Mouse (Mus musculus) heart, postnatal 36 days (tissue): ENCODE measurements around the gene Rrp15. TPM values are rescaled to one million over a fixed set of nuclear protein-coding genes. Genes with fewer than 3 reads are reported as not detected.

Experiments
- DNase-seq, 2 experiments: peaks; one replicate each; pipeline ENCODE4 v3.0.0; 2021 to 2022
- intact Hi-C: fragments of 180-260 bp; cut with DNase I; formaldehyde crosslinking; loops from one replicate; pipeline ENCODE4 v1.15.1; 2025
- total RNA-seq, 2 experiments: library from RNA; stranded (reverse); gene quantifications; 2 replicates each; pipeline ENCODE4 v1.2.3; 2021

Gene Rrp15
- total RNA-seq, 2 experiments from 2014 or later = 9.0 to 9.7 TPM

DNA sequence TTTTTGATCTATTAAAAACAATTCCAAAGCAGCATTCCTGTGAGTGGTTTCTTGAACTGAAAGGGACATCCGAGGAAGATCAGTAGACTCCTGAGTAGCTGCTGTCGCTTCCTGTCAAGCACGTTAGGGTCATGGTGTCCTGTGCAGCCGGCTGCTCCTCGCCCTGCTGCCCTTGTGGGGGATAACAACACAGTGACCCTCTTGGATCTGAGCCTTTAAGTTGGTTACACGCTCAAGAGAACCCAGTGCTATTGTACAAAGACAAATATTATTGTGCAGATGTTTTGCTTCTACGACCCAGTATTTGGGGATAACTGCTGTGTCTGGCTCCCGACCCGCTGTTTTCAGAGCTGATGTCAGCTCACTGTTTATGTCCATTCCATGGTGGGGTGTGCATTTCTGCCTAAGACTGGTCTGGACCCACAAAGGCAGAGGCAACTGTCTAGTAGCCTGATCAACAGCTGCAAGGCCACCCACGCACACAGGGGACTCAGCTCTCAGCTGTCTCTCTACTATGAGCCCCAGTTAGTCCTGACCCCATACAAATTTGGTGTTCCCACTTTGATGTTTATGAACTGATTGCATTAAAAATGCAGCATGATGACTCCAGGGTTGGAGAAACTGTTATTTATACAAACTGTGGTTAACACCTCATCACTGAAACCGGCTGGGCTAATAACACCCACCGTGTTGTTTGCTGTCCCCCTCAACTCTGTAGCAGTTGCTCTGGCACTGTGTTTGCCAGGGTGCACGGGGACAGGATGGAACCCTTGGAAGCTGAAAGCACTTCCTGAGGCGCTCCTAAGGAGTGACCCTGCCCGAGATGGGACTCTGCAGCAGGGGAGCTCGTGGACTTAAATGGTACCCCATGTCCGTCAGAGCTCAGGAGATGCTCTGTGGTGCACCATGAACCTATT is 33.9 kb downstream of the Rrp15 start:
- intact Hi-C loops = loop anchor here (5.0 kb wide), 1 partner anchor 473 kb away; no protein-coding TSS in a partner anchor

DNA sequence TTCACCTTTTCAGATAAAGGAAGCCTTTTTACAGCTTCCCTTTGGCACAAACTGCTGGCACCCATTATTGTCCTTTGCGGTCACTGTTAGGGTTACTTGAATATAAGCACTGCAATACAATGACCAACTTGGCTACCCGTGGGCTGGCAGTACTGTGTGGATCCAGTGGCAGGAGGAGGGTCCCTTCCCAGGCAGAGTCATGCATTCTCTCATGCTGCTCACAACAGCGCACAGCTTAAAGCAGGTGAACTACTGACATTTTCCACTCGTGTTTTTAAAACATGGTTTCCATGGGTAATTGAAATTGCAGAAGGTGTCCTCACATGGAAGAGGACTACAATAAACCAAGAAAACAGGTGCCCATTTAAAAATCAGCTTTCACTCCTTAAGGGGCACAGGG is 34.9 kb downstream of the Rrp15 start:
- intact Hi-C loops = loop anchor here (5.0 kb wide), 1 partner anchor 472 kb away; no protein-coding TSS in a partner anchor
- DNase-seq = no peak

More for the DNA sequence above, 33.9 kb downstream of the Rrp15 start:
- no peak for DNase-seq

DNA sequence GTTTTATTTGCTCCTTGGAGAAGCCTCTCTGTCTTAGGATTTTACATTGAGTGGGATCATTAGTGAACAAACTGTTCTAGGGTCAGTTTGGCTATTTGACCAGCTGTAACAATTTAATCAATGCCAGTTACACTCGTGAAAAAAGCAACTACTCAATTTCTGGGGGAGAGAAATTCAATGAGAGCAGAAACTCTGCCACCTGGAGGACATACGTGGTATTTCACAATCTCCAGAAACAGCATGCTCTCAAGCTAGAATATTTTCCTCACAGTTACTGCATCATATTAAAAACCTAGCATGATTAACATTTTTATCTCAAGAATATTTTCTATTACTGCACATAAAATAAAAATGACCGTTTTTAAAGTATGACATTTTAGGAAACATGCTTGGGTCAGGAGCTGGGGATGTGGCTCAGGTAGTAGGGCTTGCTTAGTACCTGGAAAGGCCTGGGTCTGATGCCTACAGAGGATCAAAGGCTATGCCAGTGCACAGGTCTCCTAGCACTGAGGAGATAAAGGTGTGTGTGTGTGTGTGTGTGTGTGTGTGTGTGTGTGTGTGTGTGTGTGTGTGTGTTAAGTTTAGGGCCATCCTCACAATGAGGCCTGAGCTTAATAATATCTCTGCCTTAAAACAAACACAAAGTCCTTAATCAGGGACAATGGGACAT is 36.2 kb downstream of the Rrp15 start:
- intact Hi-C loops = loop anchor here (2.0 to 5.0 kb wide), 4 partner anchors 256 to 530 kb away; no protein-coding TSS in a partner anchor
- peak; percentile 43 to 44 for DNase-seq

DNA sequence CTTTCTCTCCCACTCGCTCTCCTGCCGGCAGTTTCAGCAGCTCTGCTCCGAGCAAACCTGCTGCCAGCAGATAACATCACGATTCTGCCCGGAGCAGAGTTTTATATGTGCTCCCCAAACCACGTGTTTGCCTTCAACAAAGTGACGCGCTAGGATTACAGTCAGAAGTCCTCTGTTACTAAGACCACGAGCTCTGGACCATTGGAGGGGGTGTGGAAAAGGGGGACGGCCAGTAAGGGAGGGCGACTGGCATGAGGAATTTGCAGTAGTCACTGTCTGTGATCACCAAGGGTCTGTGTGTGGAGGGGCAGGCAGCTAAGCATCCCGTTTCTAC is 43.3 kb downstream of the Rrp15 start, which contains the start of gene Tgfb2:
Tgfb2 (minus strand) TSS at position 75 of the 334 bp plus-strand sequence.
- intact Hi-C loops = loop anchor here (10.0 kb wide), 1 partner anchor 591 kb away; the partner anchor contains the start of gene Lyplal1

DNA sequence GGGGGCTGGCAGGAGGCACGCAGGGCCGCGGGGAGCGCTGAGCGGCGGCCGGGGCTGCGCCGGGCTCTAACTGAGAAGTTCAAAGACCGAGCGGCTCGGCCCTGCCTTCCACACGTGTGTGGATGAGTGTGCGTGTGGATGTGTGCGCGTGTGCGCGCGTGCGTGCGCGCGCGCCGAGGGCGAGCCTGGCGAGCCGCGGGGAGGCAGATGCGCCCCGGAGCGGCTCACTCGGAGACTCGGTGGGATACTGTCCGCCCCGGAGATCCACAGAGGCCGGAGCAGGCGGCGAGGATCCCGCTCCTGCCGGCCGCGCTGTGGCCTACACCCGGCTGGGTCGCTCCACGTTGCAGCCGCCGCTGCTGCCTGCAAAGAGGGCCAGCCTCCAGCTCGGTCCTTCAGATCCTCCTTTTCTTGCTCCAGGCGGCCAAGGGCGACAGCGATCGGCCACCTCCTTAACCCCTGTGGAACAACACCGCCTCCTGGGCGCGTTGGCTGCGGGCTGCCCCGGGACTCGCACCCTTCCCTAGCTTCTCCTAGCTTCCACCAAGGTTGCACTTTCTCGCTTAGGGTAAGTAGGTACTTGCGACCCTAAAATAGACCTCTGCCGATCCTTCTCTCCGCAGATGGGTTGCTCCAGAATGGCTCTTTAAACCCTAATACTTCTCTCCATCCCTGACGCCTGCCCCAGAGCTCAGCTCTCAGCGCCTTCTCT is 43.8 kb downstream of the Rrp15 start:
- DNase-seq = peak; percentile 69 to 77
- intact Hi-C loops = loop anchor here (10.0 kb wide), 1 partner anchor 591 kb away; the partner anchor contains the start of gene Lyplal1

More for the DNA sequence above, 43.3 kb downstream of the Rrp15 start, which contains the start of gene Tgfb2:
- no peak for DNase-seq

DNA sequence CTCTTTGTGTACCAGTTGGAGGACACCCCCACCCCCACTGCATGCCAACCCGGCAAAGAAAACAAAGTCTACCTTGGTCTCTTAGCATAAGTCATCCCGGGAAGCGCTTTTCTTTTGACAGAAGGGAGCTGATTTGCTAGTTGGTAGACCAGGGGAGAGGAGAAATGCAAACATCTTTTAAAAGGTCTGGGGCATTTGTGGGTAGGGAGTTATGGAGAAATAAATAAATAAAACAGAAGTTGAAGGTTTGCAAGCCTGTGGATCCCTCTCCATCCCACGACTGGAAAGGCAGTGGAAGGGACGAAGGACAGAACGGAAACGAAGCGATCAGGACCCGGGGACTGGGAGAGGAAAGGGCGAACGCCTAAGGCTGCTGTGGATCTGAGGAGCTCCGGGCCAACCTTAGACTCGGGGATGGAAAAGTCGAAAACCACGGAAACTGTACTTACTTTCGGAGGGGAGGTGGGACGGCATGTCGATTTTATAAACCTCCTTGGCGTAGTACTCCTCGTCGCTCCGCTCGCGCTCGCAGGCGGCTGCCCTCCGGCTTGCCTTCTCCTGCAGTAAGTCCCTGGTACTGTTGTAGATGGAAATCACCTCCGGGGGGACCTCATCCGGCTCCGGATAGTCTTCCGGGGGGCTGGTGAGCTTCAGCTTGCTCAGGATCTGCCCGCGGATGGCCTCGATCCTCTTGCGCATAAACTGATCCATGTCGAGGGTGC is 45.0 kb downstream of the Rrp15 start:
- DNase-seq = peak; percentile 47 to 64
- intact Hi-C loops = loop anchor here (5.0 to 10.0 kb wide), 2 partner anchors 152 to 589 kb away; partner anchors contain the start of gene Lyplal1

DNA sequence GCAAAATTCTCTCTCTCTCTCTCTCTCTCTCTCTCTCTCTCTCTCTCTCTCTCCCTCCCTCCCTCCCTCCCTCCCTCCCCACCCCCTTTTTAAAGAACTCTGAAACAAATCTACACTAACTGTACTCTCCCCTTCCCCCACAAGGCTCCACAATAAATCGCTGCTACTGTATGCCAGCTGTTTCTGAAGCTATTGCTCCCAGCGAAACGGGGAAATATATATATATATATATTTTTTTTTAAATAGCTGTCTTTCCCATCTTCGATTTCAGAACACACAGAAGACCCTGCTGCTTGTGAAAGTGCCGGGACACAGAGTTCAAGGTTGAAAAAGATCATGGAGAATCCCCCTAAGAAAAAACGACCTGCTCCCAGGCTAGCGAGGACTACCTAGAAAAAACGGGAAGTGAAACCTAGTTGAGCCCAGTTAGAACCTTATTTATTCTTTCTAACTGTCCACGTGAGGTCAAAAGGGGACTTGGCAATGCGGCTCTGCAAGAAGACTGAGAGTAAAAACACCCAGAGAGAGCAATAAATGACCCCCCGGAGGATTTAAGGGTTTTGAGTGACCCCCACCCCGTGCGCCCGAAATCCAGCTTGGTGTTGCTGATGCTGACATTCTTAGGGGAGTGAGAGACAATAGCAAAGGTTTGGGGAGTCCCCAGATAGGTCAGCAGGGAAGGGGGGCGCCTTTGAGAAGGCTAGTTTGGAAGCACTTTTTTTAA is 45.7 kb downstream of the Rrp15 start:
- peak in 1 of 2 experiments; percentile 22 for DNase-seq
- intact Hi-C loops = loop anchor here (5.0 to 10.0 kb wide), 2 partner anchors 151 to 589 kb away; partner anchors contain the start of gene Lyplal1

DNA sequence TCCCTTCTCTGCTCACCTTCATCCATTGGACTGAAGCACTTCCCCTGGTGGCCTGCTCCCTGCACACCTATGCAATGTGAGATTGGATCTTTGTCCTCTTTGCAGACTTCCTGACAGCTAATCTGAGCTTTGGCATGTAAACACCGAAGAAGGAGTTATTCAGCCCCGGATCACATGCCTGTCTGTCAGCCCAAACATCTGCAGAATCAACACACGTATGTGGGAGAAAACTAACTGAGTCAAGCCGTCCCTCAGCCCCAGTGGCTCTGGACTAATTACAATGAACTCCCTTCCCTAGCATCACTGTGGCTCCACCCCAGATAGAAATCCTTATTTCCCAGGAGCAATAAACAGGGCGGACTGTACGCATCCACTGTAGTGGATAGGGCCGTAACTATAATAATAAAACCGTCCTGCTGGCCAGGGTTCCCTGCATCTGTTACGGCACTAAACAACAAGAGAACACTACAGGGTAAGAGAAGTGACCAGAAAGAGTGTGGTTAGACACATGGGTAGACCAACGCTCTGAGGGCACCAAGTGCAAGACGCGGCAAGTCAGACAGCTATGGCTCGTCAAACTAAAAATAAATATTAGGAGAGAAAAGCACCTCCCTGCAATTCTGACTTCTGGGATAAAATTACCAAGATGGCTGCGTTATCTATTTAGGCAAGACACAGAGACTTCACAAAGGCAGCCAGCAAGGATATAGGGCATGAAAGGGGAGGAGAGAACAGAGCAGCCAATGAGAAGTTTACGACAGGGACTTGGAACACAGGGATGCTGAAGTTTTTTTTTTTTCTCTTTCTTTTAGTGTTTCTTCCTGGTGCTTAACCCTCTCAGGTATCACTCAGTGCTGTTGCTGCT is 46.5 kb downstream of the Rrp15 start:
- intact Hi-C loops = loop anchor here (5.0 to 10.0 kb wide), 2 partner anchors 150 to 588 kb away; partner anchors contain the start of gene Lyplal1
- DNase-seq = peak in 1 of 2 experiments; percentile 48

DNA sequence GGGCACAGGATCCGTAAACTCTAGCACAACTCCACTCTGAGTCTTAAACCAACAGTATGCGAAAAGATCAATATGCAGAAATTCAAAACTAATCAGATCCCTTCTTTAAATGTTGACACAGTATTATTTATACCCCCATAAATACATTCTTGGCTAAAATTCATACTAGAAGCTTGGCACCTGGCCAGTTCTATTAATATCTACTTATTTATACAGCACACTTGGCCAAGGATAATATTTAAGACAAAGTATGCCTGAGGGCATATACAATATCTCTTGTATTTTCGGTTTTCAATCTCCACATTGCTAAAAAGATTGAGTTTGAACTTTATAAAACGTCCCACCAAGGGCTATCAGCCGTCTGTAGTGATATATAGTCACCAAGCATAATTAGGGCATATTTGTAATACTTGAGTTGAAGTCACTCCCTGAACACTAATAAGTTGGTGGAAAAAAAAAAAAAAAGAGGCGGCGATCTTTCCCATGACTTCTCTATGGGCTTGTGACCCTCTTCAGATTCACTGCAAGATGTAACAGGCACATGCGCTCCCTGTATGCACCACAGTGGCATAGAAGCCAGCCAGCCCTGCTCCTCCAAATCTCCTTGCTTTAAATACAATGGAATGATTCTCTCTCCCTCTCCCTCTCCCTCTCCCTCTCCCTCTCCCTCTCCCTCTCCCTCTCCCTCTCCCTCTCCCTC is 47.8 kb downstream of the Rrp15 start:
- no peak for DNase-seq
- intact Hi-C loops = loop anchor here (5.0 to 10.0 kb wide), 2 partner anchors 149 to 587 kb away; partner anchors contain the start of gene Lyplal1

DNA sequence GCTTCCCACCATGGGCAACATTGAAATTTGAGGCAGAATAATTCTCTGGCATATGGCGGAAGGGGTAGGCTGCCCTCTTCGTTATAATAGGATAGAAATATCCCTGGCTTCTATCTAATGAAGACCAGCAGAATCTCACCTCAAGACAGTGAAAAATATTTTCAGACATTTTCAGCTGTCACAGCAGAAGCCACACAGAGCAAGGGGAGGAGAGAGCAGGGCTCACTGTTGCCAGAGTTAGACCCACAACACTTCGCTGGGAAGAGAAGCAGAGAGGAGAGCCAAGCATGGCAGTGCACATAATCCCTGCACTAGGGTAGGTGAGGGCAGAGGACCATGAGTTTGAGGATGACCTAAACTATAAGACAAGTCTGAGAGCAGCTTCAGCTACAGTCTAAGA is 48.7 kb downstream of the Rrp15 start:
- intact Hi-C loops = loop anchor here (5.0 to 10.0 kb wide), 2 partner anchors 148 to 586 kb away; partner anchors contain the start of gene Lyplal1
- DNase-seq = no peak

DNA sequence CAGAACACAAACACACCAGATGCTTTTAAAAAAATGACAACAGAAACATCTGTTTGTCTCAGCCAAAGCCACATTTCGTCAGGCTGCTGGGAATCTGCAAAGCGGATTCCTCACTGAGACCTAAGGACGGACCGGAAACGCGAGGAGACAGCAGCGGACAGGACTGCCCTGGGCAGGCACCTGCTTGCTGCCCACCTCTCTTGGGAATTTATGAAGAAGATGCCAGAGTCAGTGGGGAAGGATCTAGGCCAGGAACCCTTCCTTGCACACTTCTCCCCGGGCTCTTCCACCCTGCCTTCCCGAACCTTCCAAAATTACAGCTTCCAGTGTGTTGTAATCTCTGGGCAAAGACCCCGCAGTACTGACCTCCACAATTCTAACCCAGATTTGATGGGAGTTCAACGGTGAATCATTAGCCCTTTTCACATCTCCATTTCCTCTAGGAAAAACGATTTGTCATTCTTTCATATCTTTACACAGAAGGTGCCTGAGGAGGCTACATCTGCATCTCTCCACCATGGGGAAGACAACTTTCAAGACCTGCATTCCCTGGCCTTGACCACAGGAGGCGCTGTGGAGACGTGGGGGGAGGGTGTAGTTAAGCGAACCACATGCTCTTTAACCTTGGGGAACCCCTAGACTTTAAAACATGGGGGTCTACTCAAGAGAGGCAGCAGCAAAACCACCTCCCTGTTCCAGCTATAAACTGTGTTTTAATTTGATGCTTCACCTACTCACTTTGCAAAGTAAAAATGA is 50.4 kb downstream of the Rrp15 start:
- peak in 1 of 2 experiments; percentile 46 for DNase-seq
- intact Hi-C loops = no loop called here

DNA sequence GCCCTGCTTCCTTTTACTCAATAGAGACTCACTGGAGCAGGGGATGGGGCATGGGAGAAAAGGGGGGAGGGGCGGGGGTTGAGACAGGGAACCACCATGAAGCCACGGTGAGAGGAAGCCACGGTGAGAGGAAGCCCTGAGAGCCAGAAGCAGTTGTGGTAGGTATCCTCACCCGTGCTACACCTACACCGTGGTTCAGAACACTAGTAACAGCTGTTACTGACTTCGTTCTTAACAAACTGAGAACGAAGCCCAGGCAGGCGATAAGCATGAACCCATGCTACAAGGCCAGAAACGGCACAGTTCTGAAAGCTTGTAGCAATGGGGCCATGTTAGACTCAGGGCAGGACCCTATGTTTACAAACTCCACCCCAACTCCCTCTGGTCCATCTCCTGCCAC is 52.9 kb downstream of the Rrp15 start:
- intact Hi-C loops = no loop called here
- no peak for DNase-seq

DNA sequence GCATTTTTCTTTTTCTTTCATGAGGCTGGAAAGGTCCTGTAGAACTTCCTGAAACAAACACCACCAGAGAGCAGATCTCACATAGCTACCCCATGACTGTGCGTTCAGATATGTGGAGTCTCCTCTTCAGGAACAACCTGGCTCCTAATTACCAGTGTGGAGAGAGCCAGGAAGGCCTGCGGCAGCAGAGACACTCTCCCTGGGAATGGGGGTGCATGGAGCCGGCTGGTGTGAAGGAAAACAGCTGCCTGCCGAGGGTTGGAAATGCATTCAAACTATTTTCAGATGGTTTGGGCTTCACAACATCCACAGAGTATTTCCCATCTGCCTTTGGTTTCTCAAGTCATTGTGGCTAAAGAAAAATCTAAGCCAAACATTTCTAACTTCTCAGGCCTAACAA is 53.8 kb downstream of the Rrp15 start:
- peak in 1 of 2 experiments; percentile 46 for DNase-seq
- intact Hi-C loops = no loop called here

DNA sequence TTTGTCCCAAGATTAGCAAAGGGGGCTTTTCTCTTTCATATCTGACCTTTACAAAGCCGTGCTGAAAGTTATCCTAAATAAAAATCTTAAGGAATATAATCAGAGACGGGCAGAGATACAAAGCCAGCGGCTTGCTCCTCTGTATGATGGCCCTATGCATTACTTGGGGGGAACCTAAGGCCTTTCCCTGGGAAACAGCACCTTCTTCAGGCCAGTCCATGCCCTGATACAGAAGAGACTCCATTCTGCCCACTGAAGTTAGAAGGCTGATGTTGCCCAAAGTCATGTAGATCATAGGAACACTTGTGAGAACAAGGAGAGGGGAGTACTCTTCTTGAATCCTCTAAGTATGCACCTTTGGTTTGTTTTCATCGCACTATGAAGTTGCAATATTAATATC is 56.8 kb downstream of the Rrp15 start:
- intact Hi-C loops = no loop called here
- no peak for DNase-seq

DNA sequence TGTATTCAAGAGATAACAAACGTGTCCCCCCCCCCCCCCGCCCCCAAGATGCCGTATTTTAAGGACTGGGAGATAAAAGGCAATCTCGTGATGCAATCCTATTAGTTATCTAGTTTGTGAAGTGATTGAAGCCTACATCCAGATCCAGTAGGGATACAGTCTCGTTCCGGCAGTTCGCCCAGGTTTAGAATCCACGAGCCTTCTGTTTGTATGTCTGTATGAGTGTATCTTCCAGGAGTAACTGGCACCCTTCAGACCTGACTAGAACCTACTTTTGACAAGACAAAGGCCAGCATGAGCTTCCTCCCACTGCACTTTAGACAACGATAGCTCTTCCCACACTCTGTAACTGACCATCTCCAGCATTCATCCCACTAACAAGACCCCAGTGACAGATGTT is 57.5 kb downstream of the Rrp15 start:
- intact Hi-C loops = no loop called here
- DNase-seq = no peak

DNA sequence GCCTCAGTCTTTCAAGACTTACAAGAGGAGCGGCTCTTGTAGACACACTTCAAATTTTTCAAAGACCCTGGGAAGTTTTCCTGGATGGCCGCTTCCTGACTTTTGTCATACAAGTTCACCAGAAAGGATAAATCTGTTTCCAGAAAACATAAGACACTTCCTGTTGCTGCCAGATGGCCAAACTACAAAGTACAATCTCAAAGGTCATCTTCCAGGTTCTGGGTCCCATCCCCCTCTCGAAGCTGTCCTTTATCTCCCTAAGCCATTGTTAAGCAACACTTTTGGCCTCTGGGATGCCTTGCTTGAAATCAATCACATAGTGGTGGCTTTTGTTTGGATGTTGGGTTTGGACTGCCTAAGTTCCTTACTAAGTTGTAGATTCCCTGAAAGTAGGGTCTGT is 65.1 kb downstream of the Rrp15 start:
- no peak for DNase-seq
- intact Hi-C loops = no loop called here

DNA sequence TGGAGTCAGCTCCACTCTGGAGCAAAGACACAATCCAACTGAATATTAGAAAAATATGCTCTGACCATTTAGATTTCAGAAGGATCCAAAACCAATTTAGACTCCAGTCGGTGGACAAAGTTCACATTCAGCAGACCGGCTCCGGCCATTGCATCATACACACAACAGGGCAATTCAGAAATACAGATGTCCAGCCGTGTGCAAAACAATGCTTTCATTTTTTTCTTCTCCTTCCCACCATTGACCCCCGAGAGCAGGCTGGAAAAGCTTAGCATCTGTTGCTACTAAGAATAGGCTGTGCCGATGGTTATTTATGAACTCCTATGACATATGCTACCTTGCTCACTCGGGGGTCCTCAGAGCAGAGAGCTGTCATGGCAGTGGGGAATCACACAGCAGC is 66.6 kb downstream of the Rrp15 start:
- no peak for DNase-seq
- intact Hi-C loops = no loop called here
